Mouse (Mus musculus) spleen, adult 12 weeks (tissue): ENCODE data around the gene Myzap.
"Not testable (repeated sequence)": the region's sequence is repeated elsewhere in the genome, so short reads cannot be mapped to it uniquely, and the experiment has no call there.

ENCODE experiments used
- DNase-seq: peaks from one replicate; pipeline ENCODE4 v3.0.0; 2022; ENCODE audit warnings: low spot score

Gene Myzap

DNA sequence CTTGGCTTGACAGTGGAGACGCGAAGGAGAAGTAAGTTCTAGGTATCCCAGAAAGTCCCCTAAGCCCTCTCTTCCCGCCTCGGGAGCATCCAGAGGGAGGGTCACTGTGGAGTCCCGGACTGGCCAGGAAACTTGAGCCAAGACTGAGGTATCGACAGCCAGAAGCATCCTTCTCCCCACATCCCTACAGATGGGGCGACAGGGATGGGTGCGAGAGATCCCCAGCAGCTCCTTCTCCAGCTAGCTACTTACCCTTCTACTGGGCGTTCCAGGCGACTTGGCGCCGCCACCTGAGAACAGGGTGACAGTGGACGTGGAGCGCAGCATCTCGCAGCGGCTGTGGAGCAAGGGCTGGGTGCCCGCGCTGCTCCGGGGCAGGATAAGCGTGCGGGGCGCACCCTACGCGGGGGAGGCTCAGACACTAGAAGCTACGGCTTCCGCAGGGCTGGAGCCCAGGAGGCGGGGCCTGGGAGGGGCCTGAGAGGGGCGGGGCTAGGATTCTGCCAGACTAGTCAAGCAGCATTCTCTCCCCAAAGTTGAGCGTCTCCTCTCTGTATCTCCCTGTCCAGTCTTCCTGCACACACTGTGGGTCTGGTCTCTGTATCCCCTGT is at the start of gene Myzap:
Myzap (minus strand) TSS at position 423 of the 611 bp plus-strand sequence.
- DNase-seq: peak; percentile 70

DNA sequence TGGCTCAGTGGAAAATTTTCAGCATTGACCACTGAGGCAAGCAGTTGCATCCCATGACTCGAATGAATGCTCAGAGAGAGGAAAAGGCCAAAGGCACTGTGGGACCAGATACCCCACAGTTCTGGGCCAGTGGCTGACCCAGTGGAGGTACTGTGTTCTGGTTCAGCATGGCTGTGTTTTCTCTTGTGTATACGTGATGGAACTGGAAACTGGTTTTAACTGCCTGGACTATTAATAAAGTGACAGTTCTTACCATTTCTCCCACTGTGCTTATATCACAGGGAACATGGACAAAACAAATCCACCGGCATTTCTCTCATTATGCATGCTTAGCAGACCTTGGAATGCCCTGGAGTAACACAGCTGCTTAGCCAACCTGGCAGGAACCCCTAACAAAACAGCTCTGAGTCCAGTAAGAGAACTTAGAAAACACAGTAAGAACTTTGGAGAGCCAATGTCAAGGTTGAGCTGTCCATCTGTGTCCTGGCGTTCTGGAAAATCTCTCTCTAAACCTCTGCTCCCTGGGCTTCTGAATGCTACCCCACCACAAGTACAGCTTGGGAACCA is 48.3 kb upstream of the Myzap start:
- DNase-seq: no peak

DNA sequence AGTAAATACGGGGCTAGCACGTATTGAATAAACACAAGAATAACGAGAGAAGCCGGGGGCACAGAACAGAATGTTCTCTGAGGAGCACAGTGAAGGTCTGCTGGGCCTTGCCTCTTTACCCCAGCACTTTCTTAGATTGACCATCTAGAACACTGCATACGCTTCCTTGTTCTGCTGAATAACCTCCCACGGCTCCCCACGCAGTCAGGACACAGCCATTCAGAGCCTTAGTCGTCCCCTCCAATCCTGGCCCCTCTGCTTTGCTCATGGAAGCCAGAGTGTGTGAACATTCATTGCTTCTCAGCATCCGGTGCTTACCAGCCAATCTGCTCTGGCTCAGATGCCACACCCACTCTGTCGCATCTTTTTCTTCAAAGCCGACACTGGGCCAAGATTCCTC is 46.0 kb upstream of the Myzap start:
- no peak for DNase-seq

DNA sequence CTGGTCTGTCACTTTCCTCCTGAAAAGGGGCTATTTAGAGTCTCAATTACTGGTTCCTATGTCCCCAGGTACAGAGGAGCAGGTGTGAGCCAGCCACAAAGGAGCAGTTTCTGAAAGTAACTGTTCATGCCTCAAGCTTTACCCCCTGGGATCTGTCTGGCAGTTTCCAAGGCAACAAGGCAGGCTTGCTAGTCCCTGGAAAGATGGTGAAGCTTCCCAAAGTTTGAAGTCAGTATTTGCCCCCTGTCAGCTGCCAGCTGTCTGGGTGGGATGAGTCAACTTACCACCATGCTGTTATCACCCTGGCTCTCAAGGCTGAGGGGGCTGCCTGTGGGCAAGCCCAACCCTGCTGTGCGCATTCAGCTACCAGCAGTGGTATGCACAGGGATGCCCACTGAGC is 44.7 kb upstream of the Myzap start:
- DNase-seq: no peak

DNA sequence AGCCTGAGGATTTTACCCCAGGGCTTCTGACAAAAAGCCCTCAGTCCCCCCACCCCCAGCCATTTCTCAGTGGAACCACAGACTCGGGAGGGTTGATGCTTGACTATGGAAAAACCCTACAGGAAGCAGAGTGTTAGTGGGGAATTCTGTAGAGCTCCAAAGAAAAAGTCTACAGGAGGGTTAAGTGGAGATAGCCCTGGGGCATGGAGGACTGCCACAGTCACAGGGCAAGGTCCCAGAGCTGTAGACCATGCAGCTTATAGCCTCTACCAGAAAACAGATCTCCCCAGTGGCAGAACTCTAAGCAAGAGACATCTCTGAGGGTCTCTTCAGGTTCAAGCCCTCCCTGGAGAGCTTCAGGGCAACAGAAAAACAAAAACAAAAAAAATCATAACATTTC is 43.5 kb upstream of the Myzap start:
- DNase-seq: no peak

DNA sequence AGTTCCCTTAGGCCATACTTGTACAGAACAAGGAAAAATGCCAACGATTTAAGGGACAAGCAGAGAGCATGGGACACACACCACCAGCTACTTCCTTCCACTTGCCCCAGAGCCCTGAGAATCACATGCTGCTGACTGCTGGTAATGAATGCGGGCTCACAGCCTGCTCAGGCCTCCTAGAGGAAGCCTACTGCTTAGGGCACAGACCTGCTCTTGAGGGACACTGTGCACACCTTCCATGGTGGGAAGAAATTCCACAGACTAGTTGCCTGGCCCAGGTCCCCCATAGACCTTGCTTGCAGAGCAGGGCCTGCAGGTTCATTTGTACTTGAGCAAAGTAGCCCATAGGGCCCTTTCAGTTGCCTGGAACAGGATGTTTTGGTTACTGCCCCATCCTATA is 42.8 kb upstream of the Myzap start:
- no peak for DNase-seq

DNA sequence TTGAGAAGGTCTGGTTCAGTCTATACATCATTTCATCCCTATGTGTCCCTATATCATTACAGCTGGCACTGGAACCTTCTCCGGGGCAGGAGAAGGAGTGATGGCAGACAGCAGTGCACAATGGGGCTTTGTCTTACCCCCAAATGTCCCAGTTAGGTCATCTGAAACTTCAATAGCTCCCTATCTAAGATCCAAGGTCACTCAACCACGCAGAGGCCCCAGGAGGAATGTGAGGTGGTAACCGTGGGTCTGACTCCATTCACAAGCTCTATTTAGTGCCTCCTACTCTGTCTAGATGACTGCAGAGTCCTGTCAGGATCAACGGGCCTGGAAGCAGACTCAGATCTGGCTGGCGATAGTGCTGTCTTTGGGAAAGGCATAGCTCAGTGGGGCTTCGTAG is 36.8 kb upstream of the Myzap start:
- no peak for DNase-seq

DNA sequence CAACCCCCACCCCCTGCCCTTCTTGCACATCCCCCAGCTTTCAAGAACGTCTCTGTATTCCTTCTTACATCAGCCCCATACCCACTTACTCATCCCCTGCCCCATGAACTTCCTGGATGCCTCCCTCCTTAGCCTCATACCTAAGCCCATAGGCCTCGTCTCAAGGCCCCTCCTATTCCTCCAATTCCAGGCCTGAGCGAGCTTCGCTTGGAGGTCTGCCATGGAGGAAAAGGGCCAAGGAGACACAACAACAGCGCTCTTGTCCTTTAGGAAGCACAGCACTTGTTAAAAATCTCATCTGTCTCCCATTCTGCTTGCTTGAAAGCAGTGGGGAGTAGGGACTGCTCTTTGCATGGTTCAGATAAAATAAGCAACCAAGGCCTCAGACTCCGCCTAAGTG is 36.1 kb upstream of the Myzap start:
- DNase-seq: no peak

DNA sequence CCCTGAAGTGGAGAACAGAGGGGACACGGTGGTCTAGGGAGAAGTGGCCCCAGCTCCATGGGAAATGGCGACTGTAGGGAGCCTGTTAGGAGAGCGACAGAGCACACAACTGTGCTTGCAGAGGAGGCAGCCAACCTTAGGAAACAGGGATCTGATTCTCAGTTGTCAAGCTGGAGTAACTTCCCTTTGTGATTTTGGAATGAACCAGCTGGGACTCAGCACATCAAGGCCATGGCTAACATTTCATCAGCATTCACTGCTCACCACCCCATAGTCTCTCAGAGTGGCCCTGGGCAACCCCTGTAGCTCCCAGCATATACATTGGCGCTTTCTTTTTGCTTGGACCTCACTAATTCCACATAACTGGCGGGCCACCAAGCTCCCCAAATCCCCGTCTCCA is 33.8 kb upstream of the Myzap start:
- no peak for DNase-seq

DNA sequence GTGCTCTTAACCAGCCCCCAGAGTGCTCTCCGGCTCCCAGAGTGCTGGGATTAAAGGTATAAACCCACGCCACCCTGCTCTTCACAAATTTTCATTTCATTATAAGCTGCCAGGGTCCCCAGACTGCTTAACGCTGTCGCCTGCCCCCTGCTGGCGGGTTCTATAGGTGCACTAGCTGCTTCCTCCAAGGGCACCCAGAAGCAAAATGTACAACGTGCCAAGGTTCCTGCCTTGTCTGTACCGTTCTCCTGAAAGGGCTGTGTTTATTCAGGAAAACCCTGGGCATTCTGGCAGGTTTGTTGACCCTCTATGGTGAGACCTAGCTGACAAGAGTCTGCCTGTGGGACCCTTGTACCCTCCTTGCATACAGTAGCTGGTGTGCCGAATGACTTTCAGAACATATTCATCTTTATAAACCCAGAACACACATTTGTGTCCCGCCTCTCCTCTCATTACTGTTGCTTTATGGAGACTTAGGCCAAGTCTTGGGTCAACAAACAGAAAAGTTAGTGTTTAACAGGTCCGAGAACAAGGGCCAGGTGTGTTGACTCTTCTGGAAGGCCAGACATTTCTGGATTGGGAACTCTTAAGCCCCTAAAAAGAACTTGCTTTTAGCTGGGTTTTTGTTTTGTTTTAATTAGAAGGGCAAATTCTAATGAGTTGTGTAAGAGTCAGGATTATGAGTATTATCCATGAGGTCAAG is 32.8 kb upstream of the Myzap start:
- peak; percentile 23 for DNase-seq

DNA sequence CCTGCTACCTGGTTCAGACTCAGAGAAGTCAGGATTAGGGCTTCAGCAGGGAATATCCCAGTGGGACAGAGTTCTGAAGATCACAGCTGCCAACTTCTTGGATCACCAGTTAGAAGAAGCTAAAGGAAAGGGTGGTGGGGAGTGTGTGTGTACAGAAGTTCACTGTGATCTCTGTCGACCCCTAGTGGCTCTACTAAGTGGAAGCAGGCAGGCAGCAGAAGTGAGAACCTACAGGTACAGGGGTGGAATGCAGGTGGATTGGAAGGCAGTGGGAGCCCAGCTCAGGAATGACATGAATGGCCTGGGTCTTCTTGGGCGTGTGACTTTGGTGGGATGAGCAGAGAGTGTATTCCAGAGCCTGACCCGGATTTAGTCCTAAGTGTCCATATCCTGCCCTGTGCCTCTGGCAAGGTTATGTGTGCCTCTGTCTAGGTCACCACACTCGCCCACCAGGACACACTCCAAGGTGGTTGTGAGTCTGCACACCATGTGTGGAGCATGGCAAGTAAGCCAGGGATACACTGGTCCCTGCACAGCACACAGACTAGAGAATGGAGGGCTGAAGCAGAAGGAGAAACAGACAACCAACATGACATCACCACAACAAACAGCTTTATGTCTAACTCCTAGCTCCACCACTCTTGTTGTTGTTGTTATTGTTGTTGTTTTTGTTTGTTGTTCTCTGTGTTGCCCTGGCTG is 31.9 kb upstream of the Myzap start:
- DNase-seq: no peak

DNA sequence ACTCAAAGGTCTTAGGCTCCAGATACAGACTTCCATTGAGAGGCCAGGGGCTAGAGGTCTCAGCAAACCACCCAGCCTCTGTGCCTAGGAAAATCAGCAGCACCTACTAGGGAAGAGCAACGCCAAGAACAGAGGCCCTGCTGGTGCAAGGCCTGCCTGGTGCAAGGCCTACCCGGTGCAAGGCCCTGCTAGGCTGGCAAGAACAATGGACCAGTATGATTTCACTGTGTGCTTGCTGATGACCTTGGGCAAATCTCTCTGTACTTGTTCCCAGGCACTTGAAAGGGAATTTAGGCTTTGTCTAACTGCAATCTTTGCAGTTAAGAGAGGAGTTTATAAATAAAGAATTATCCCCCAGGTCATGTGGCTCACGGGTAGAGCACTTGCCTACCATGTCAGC is 30.4 kb upstream of the Myzap start:
- no peak for DNase-seq

DNA sequence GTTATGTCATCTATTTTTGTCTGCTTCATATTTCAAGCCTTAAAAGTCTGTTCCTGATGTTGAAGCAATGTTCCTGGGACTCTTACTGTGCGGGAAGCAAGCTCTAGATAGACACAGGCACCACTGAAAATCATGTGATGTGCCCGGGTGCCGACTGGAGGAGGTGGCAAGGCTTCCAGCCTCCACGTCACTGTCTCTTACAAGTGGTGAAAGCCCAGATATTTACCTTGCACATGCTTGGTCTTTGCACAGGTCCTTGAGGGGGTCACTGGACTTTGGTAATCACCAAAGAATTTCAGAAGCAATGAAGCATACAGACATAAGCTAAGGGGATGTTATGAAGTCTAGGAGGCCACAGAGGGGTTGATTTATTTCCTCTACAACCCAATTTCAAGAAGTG is 29.8 kb upstream of the Myzap start:
- DNase-seq: no peak

DNA sequence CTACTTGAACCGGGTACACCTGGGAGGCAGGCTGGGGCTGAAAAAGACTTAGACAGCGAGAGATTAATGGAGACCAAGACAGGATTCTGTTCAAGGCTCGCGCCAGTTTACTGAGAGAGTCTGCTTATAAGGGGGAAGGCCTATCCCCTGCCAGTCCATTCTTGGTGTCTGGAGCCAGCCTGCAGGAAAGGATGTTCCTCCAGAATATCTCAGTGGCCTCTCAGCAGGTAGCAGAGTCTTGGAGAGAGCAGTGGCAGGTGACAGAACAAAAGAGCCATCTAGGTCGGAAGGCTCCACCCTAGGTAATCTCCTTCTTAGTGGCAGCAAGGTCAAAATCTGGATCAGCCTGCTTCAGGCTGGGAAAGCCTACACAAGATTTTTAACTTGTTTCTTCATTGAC is 28.0 kb upstream of the Myzap start:
- not testable (repeated sequence) for DNase-seq

DNA sequence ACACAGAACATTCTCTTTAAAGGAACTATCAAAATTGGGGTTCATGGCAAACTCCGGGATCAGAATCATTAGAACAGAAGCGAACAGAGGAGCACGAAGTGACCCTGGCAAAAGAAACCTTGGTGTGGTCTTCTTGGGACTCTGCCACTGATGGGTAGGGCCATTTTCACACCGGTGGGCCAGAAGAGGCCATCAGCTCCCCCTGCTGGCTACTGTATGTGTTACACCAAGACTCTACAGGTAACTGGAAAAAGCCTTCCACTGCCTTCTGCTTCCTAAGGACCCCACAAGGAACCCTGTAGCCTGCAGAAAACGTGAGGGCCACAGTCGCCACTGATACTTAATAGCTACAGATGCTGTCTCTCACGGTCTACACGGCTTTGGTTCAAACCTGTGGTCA is 25.2 kb upstream of the Myzap start:
- peak; percentile 13 for DNase-seq

DNA sequence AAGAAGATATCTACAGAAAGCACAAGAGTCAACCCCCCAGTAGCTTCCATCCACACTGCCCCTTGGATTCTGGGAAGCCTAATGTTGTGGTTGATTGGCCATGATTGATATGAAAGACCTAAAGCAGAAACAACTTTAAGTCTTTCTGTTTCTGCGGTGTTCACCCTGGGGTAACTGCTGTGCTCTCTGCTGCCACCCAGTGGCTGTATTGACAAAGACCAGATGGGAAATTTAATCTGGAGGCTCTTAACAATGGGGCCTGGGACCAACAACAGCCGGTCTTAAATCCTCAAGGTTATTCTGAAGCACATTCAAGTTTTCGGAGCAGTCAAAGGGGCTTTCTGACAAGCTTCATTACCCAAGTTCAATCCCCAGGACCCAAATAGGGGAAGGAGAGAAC is 24.0 kb upstream of the Myzap start:
- DNase-seq: peak; percentile 44

DNA sequence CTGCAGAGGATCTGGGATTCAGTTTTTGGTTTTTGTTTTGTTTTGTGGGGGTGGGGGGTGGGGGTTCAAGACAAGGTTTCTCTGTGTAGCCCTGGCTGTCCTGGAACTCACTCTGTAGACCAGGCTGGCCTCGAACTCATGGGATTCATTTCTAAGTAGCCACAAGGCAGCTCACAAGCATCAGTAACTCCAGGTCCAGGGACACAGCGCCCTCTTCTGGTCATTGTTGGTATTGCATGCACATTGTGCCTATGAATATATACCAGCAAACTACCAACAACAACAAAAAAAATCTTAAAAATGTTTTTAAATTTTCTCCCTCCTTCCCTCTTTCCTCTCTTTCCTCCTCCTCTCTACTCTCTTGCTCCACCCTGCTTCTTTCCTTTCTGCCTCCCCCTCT is 22.5 kb upstream of the Myzap start:
- no peak for DNase-seq

DNA sequence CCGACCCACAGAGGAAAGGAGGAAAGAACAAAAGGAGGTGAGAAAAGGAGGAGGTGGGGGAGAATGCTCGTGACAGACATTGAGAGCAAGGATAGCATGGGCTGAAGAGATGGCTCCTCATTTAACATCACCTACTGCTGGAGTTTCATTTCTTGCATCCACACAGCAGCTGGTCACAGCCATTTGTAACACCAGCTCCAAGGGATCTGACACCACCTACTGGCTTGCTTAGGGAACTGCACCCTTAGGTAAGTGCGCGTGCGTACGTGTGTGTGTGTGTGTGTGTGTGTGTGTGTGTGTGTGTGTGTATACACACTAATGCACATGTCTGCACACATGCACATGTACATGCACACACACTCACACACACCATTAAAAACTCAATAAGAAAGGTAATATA is 20.8 kb upstream of the Myzap start:
- DNase-seq: no peak

DNA sequence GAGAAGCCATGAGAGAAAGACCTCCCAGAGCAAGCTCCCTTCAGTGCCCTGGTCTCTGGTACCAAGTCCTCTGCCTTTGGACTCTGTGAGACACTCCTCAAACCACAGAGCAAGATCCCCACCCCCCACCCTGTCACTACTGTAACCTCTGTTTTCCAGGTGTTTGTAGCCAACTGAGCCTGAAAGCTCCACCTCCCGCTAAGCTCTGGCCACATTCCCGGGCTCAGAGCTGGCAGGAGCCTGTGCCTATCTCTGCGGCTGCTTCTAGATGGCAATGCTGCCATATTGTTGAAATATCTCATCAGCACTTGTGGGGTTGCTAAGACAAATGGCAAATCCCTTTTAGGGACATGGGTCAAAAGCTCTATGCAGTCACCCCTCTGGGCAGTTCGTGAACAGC is 19.7 kb upstream of the Myzap start:
- no peak for DNase-seq

DNA sequence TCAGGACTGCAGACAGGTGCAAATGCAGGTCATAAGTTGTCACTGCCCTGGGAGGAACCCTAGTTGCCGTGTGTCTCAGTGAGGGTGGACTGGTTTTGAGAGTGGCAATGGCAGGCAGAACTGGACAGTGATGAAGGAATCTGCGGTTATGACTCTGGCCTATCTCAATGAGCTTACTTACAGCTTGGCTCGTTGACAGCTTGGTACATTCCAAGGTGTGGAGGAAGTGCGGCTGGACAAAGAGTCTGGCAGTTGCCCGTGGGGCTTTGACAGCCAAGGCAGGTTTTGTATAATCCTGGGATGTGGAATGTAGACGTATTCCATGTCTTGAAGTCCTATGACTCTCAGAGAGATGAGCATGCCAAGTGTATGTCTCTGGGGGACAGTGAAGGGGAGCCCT is 16.9 kb upstream of the Myzap start:
- no peak for DNase-seq

DNA sequence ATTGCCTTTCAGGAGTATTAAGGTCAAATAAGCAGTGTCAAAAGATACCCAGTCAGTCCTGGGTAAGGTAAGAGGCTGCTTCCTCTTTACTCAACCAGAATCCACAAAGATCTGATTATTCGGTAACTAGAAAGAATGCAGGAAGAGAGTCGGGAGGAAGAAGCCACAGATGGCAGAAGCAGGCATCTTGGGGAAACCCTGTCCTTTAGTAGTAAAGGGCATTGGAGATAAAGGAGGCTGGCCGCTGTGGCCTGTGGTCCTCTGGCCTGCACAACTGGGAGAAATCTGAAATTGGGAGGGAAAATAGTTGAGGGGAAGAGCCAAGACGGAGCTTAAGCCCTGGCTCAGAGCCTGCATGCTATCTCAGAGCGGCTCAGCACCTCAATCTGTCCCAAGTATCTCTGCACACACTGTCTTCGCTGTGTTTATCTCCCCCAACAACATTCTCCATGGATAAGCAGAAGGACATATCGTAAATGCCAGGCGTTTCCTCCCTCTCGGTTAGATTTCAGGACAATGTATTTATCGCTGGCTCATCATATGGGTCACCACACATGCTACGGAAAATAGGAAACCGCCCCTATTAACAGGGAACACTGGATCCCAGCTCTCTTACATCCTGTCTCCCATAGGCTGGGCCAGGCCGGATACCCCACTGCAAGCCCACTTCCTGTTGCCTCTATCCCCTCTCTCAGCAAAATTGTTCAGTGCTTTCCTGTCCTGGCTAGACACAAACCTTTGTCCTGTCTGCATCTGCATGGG is 14.3 kb upstream of the Myzap start:
- no peak for DNase-seq

DNA sequence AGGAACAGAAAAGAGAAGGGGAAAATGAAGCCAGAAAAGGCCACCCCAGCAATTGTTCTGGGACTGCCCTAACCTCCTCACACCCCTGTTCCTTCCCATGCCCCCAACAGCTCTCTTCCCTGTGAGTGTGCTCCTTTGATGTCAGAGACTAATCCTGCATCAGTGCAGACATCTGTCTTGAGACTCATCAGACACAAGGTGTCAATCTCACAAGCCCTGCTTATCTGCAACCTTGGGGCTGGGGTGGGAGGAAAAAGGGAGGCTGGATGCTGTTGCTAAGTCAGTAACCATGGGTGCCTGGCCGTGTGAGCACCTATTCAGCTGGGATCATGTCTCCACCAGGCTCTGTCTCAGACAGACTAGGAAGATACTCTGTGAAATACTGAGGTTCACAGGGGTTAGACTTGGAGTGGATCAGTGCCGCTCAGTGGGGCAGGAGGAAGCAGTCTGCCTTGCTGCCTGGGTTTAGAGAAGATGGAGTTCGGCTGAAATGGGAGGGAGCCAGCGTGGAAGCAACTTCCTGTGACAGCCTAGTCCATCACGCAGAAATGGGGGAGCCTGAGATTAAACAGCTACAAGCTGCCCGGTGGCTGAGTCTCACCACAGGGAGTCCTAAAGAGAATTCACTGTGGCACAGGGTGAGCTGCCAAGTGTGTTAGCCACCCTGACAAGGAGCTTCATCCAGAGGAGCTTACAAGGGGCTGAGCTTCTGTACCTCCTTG is 12.9 kb upstream of the Myzap start:
- DNase-seq: no peak
